ENCODE assay signal across 8 mouse cellular contexts in genomic region chr11:120347791-120348683, GRCm38 (mm10). TPM values are rescaled to one million over a fixed set of nuclear protein-coding genes. Genes with fewer than 3 reads are reported as not detected.
DNase-seq lines count a peak whose midpoint lies in the region; ATAC-seq and TF ChIP-seq lines count a peak whose summit lies in the region.

Gene Actg1, minus strand, starts transcription at chr11:120348542.

- peak within 1 kb of the TSS; percentile 100 for H3K4me3 ChIP-seq in forebrain, embryonic 14.5 days (ENCODE audit: low read depth, low read length)
- H3K4me3 ChIP-seq in lung, embryonic 14.5 days (ENCODE audit: low read depth, low read length) = peak within 1 kb of the TSS; percentile 100

- peak within 1 kb of the TSS; percentile 99 for H3K4me2 ChIP-seq in forebrain, embryonic 14.5 days (ENCODE audit: low read length)
- peak within 1 kb of the TSS; percentile 95 for H3K4me2 ChIP-seq in lung, embryonic 14.5 days

- peak within 1 kb of the TSS; percentile 99 for H3K27ac ChIP-seq in forebrain, embryonic 14.5 days (ENCODE audit: low read depth, low read length)
- H3K27ac ChIP-seq in lung, embryonic 14.5 days (ENCODE audit: low read depth) = peak within 1 kb of the TSS; percentile 100

- peak; percentile 68 for DNase-seq in ES-CJ7 (ENCODE audit: low read depth, low spot score)
- DNase-seq in forebrain, embryonic 14.5 days (ENCODE audit: low spot score) = peak; percentile 96
- peak; percentile 91 to 92 for DNase-seq in heart, postnatal 14 days
- DNase-seq in layer of hippocampus, adult 18-20 months (ENCODE audit: low spot score in 2 of 2) = peak; percentile 76 to 90
- peak; percentile 97 for DNase-seq in lung, embryonic 14.5 days
- DNase-seq in ovary, postnatal 10 days (ENCODE audit: low spot score) = peak; percentile 81
- peak; percentile 82 to 83 for DNase-seq in thymus, postnatal 10 days (ENCODE audit: low spot score in 2 of 2)

- WGBS in forebrain, embryonic 14.5 days = 5% methylated on average over 59 of the region's 103 CpGs
- WGBS in lung, embryonic 14.5 days = 3% methylated on average over 101 of the region's 103 CpGs

- TF ChIP-seq CTCF in lung, embryonic 14.5 days (IDR thresholded peaks at IDR 0.05; ENCODE audit: low read depth) = no peak

- intact Hi-C loops in heart, postnatal 14 days (cut with DNase I) = loop anchor here (1.0 to 5.0 kb wide), 2 partner anchors 32 to 161 kb away; no protein-coding TSS in a partner anchor

- peak; percentile 67 for ATAC-seq in cerebellum, adult (ENCODE audit: insufficient number of reproducible peaks, low FRiP score, low TSS enrichment)
- peak; percentile 86 for ATAC-seq in forebrain, embryonic 14.5 days
- ATAC-seq in lung, embryonic 14.5 days (ENCODE audit: insufficient read depth) = peak; percentile 61

- peaks cover 16% of the 10 kb centered on the region for H3K4me1 ChIP-seq in forebrain, embryonic 14.5 days (ENCODE audit: control insufficient read depth, insufficient read depth, low read length)
- H3K4me1 ChIP-seq in lung, embryonic 14.5 days (ENCODE audit: insufficient read depth) = peaks cover 13% of the 10 kb centered on the region

- no peaks in the 10 kb centered on the region for H3K27me3 ChIP-seq in forebrain, embryonic 14.5 days (replicated peaks; ENCODE audit: control insufficient read depth, insufficient read depth, low read length)
- H3K27me3 ChIP-seq in lung, embryonic 14.5 days (ENCODE audit: insufficient read depth, low read length) = no peaks in the 10 kb centered on the region; the same call in 1 of the 2 replicates

- no peaks in the 10 kb centered on the region for H3K9me3 ChIP-seq in forebrain, embryonic 14.5 days (replicated peaks; ENCODE audit: control insufficient read depth, low read length)
- no peaks in the 10 kb centered on the region for H3K9me3 ChIP-seq in lung, embryonic 14.5 days (ENCODE audit: low read depth, low read length)

- peaks cover 23% of the 10 kb centered on the region for H3K36me3 ChIP-seq in forebrain, embryonic 14.5 days (ENCODE audit: control insufficient read depth, insufficient read depth, low read length)
- H3K36me3 ChIP-seq in lung, embryonic 14.5 days (ENCODE audit: insufficient read depth) = peaks cover 27% of the 10 kb centered on the region

- H3K9ac ChIP-seq in forebrain, embryonic 14.5 days (ENCODE audit: low read length) = peak within 1 kb of the TSS; percentile 100
- H3K9ac ChIP-seq in lung, embryonic 14.5 days = peak within 1 kb of the TSS; percentile 100

RNA-seq across cellular contexts. Expression of gene Actg1, which starts in this region (rescaled TPM):
- polyA plus RNA-seq in forebrain, embryonic 14.5 days (2014; fragmentation: Nextera tagmentation; extraction: Ambion mirVana) = 3,852 and 3,863 TPM in 2 replicates
- total RNA-seq in heart, postnatal 14 days (2021) = 100 to 1,000 TPM; 451 to 520 TPM
- total RNA-seq in layer of hippocampus, adult 18-20 months (2021) = 1,000 to 10,000 TPM; 1,279 to 1,291 TPM
- polyA plus RNA-seq in lung, embryonic 14.5 days (2014; fragmentation: Nextera tagmentation; extraction: Ambion mirVana) = 2,614 and 2,926 TPM in 2 replicates

Comparison
In these comparisons a context has a peak if more than half of its experiments do, and no peak if none do; other contexts are left out.
1. Peak in every context shown above with its lines: DNase-seq, ATAC-seq, H3K4me3 ChIP-seq and H3K27ac ChIP-seq.